Mouse (Mus musculus): ENCODE measurements around the gene Ccr10. TPM values are rescaled to one million over a fixed set of nuclear protein-coding genes. Genes with fewer than 3 reads are reported as not detected.
"Not testable (repeated sequence)": the region's sequence is repeated elsewhere in the genome, so short reads cannot be mapped to it uniquely, and the experiment has no call there.

Ccr10 gene
- polyA plus RNA-seq, 1 experiment: 0.19 TPM

DNA sequence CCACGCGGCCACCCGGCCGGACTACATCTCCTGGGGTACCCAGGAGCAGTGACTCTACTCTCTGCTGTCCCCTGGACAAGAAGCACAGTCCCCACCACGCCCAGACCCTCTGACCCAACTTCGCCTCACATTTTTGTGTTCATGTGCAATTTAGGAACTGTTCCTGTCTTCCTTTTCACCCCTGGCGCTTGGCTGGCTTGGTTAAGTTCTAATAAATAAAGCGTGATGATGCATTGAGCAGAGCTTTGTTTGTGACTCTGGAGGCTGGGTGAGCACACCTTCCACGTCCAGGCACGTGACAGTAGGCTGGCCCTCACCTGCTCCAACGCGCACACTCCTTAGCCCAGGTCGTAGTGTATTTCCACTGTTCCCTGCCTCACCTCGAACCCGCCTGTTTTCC is 13.7 kb downstream of the Ccr10 start:
- DNase-seq (ENCODE audit: low read depth): no peak
- no peak for TF ChIP-seq CTCF (IDR thresholded peaks at IDR 0.05; ENCODE audit: borderline replicate concordance, extremely low read depth, insufficient read depth, insufficient read length)
- TF ChIP-seq POLR2A (IDR thresholded peaks at IDR 0.05; ENCODE audit: borderline replicate concordance, extremely low read depth, insufficient read depth, insufficient read length, poor library complexity, severe bottlenecking): no peak

DNA sequence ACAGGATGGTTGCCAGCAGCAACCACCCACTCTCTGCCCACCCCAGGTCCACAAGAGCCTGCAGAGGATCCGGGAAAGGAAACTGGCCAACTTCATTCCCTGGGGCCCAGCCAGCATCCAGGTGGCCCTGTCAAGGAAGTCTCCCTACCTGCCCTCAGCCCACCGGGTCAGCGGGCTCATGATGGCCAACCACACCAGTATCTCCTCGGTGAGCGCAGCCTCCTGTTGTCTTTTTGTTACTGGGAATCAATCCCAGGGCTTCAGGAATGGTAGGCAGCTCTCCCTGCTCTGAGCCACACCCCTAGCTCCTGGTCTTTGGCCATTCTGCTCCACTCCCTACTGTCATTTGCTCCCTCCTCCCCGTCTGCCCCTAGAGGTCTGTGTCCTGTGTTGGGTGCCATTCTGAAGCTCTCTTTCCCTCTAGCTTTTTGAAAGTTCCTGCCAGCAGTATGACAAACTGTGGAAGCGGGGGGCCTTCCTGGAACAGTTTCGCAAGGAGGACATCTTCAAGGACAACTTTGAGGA is 14.2 kb downstream of the Ccr10 start:
- not testable (repeated sequence) for DNase-seq (ENCODE audit: low read depth)

DNA sequence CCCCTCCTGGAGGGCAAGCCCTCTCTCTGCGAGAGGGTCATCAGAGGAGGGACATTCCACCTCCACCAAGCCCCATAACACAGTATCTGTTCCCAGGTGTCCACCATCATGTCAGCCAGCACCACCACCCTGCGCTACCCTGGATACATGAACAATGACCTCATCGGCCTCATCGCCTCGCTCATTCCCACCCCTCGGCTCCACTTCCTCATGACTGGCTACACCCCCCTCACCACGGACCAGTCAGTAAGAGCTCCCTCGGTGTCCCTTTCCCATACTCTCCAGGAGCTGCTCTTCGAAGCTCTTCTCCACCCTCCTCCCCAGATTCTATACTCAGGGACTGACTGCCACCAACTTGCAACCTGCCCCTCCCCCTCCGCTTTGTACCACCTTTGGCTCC is 15.1 kb downstream of the Ccr10 start:
- DNase-seq (ENCODE audit: low read depth): not testable (repeated sequence)

DNA sequence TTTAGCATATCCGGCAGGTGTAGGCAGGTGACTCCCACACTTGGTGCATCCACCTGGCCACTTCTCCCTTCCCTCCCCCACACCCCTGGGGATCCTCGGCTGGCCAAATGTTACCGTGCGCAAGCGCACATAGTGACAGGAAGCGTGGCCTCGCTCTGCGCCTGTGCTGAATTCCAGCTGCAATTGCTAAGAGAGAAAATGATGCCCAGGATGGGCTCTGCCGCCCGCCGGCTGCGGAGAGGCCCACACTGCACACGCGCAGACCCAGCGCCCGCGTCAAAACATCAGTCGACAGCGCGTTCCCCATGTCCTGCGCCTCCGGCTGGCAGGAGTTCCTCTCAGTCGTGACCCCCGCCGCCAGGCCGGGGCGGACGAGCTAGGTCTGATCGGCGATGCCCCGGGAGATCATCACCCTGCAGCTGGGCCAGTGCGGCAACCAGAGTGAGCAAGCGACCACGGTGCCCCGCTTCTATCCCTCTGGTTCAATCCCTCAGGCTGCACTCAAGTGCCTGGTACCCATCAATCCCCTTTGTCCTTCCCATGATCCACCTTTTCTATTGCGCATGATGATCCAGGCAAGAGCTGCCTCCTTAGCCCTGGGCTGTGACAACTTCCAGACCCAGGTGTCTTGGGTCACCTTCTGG is 19.4 kb downstream of the Ccr10 start, which contains the start of gene Tubg2:
TSS of gene Tubg2 (plus strand) at position 180 of the 644 bp plus-strand sequence.
- DNase-seq (ENCODE audit: low read depth): peak; percentile 93
- TF ChIP-seq POLR2A (IDR thresholded peaks at IDR 0.05; ENCODE audit: borderline replicate concordance, extremely low read depth, insufficient read depth, insufficient read length, poor library complexity, severe bottlenecking) (peak; percentile 60; the same call in 1 of the 2 replicates), CTCF (IDR thresholded peaks at IDR 0.05; ENCODE audit: borderline replicate concordance, extremely low read depth, insufficient read depth, insufficient read length) (no peak)

DNA sequence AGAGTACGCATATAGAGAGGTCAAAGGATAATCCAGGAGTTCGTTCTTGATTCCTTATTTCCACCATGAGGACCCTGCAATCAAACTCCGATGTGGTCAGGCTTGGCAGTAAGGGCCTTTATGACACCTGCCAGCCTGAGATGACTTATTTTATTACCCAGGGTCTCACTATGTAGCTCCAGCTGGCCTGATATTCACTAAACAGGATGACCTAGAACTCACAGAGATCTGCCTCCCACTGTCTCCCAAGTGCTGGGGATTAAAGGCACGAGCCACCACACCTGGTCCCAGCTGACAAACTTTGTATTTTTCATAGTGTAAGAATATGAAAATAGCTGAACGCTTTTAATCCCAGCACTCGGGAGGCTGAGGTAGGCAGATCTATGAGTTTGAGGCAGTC is 20.1 kb downstream of the Ccr10 start:
- no peak for DNase-seq (ENCODE audit: low read depth)
- no peak for TF ChIP-seq POLR2A (IDR thresholded peaks at IDR 0.05; ENCODE audit: borderline replicate concordance, extremely low read depth, insufficient read depth, insufficient read length, poor library complexity, severe bottlenecking)
- TF ChIP-seq CTCF (IDR thresholded peaks at IDR 0.05; ENCODE audit: borderline replicate concordance, extremely low read depth, insufficient read depth, insufficient read length): no peak

DNA sequence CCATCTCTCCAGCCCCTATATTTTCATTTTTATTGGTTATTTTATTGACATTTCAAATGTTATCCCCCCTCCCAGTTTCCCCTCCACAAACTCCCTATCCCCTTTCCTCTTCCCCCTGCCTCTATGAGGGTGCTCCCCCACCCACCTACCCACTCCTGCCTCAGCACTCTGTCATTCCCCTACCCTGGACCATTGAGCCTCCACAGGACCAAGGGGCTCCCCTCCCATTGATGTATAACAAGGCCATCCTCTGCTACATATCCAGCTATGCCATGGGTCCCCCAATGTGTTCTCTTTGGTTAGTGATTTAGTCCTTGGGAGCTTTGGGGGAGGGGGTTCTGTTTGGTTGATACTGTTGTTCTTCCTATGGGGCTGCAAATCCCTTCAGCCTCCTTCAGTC is 20.6 kb downstream of the Ccr10 start:
- TF ChIP-seq CTCF (IDR thresholded peaks at IDR 0.05; ENCODE audit: borderline replicate concordance, extremely low read depth, insufficient read depth, insufficient read length): no peak
- no peak for TF ChIP-seq POLR2A (IDR thresholded peaks at IDR 0.05; ENCODE audit: borderline replicate concordance, extremely low read depth, insufficient read depth, insufficient read length, poor library complexity, severe bottlenecking)
- no peak for DNase-seq (ENCODE audit: low read depth)

DNA sequence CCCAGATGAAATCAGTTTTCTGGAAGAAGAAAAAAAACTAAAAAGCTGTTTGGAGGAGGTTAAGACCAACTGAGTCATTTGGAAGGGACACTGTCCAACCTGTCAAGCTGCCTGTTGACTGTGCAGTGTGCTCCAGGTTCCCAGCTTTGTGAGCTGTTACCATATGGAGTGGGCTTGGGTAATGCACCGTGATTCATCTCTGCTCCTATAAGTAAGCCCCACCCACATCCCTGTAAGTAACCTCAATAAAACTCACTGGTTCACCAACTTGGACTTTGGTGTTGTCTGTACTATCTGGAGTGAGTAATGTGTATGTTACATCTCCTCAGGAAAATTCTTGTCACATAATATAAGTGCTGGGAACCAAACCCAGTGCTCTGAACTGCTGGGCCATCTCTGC is 22.4 kb downstream of the Ccr10 start:
- DNase-seq (ENCODE audit: low read depth): no peak
- TF ChIP-seq POLR2A (IDR thresholded peaks at IDR 0.05; ENCODE audit: borderline replicate concordance, extremely low read depth, insufficient read depth, insufficient read length, poor library complexity, severe bottlenecking) (no peak), CTCF (IDR thresholded peaks at IDR 0.05; ENCODE audit: borderline replicate concordance, extremely low read depth, insufficient read depth, insufficient read length) (no peak)

DNA sequence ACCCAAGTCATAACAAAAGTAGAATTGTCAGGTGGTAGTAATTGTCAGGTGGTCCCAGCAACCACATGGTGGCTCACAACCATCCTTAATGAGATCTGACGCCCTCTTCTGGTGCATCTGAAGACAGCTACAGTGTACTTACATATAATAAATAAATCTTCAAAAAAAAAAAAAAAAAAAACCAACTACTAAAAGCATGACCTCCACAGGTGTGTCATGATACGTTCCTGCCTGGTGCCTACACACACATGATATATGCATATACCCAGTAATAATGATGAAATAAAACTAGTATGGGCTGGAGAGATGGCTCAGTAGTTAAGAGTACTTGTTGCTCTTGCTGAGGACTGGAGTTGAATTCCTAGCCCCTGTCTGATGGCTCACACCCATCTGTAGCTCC is 24.2 kb downstream of the Ccr10 start:
- no peak for TF ChIP-seq POLR2A (IDR thresholded peaks at IDR 0.05; ENCODE audit: borderline replicate concordance, extremely low read depth, insufficient read depth, insufficient read length, poor library complexity, severe bottlenecking)
- TF ChIP-seq CTCF (IDR thresholded peaks at IDR 0.05; ENCODE audit: borderline replicate concordance, extremely low read depth, insufficient read depth, insufficient read length): no peak
- DNase-seq (ENCODE audit: low read depth): no peak

DNA sequence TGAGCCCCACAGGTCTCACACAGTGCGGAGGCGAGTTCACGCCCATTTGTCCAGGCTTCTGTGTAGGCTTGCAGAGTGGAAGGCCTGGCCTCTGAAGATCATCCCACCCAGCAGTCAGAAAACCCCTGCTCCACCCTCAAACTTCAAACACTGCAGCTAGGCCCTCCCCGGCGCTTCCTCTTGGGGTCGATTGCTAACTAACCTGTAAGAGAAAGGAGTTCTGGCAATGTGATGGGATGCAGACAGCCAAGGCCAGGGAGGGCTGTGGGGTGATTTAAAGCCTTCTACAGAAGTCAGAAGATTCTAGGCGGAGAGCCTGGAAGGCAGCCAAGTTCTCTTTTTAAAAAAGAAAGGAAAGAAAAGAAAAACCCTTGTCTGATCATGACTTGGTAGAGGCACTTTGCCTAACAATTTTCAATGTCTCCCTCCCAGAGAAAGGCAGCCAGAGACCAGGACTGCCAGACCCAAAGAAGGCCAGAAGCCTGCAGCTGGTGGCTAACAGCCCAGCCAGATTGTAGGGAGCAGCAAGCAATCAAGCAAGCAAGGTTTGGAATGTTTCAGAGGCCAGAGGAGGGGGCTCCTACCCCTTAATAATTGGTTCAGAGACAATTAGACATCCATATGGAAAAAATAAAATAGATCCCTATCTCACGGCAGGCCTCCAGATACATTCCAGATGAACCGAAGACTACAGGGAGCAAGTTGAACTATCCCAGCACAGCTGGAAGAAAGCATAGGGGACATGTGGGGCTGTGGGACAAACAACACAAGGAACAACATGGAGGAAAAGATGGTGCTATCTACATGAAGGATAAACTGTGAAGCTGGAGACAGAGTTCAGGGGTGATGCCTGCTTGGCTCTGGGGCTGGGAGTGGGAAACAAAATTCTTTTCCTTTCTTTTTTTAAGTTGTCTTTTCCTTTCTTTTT is 25.8 kb downstream of the Ccr10 start:
- DNase-seq (ENCODE audit: low read depth): peak; percentile 66

DNA sequence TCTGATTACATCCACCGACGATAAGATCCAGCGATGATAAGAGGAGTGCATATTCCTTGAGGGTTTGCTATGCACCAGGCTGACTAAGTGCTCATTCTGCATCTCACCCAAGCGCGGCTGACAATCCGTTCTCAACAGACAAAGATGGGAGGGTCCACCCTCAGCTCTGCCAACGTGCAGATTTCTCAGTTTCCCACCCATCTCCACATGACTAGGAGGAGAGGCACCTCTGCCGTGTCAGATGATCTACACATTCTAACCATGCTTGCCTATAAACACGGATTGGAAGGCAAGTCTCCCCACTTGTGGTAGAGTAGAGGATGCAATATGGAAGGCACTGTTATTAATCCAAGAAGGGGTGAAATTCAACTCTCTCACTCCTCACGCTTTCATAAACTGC is 26.5 kb downstream of the Ccr10 start:
- TF ChIP-seq POLR2A (IDR thresholded peaks at IDR 0.05; ENCODE audit: borderline replicate concordance, extremely low read depth, insufficient read depth, insufficient read length, poor library complexity, severe bottlenecking): no peak
- TF ChIP-seq CTCF (IDR thresholded peaks at IDR 0.05; ENCODE audit: borderline replicate concordance, extremely low read depth, insufficient read depth, insufficient read length): no peak
- DNase-seq (ENCODE audit: low read depth): no peak

More for the DNA sequence above, 25.8 kb downstream of the Ccr10 start:
- TF ChIP-seq CTCF (IDR thresholded peaks at IDR 0.05; ENCODE audit: borderline replicate concordance, extremely low read depth, insufficient read depth, insufficient read length): no peak
- TF ChIP-seq POLR2A (IDR thresholded peaks at IDR 0.05; ENCODE audit: borderline replicate concordance, extremely low read depth, insufficient read depth, insufficient read length, poor library complexity, severe bottlenecking): no peak

DNA sequence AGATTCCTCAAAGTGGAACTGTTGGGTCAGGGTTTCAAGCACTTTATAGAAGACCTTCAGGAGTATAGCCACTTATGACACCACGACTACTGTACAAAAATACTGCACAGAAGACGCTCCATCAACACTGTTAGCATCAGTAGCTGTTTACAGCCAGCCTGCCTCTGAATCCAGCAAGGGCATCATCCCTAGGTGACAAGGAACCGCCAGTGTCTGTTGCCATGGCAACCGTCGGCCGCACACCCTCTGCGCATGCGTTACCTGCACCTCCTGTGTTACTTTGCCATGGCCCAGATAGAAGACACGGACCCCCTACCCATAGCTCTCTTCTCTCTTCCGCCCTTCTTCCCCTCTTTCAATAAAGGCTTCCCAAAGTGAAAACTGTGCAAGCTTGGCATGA is 28.9 kb downstream of the Ccr10 start:
- peak; percentile 89 for DNase-seq (ENCODE audit: low read depth)
- TF ChIP-seq CTCF (IDR thresholded peaks at IDR 0.05; ENCODE audit: borderline replicate concordance, extremely low read depth, insufficient read depth, insufficient read length): no peak
- TF ChIP-seq POLR2A (IDR thresholded peaks at IDR 0.05; ENCODE audit: borderline replicate concordance, extremely low read depth, insufficient read depth, insufficient read length, poor library complexity, severe bottlenecking): no peak

All from brain, embryonic 14.5 days (tissue).